Mouse (Mus musculus) liver, adult (tissue): ENCODE measurements around the gene Gimap4.
A peak's percentile ranks its signal among the peaks of the same experiment; 100 is the strongest.

Source experiments
- GATA4 ChIP-seq: IDR thresholded peaks from 2 replicates; pipeline ENCODE4 v1.6.1; 2014; ENCODE audit warnings: mild to moderate bottlenecking, low read length; ENCODE audit not compliant: insufficient replicate concordance

Gene Gimap4

GRCm38 (mm10) chr6:48666159-48666586 is 18.2 kb upstream of the Gimap4 start:
- no peak for TF ChIP-seq GATA4

DNA sequence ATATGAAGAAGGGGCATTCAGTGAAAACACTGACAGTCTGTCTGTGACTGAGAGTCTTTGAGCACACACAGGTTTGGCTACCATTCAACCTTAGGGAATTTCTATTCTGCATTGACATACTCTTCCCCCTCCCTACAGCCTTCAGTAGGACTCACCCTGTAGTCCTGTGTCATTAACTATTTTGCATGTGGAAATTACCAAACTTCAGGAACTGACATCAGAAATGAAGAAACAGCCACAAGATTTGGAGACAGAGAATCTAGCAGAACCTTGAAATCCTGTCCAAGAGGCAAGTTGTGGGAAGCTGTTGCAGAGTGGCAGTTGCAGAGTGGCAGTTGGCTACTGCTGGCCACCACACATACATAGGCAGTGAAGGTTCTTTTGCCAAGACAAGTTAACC is 16.3 kb upstream of the Gimap4 start:
- no peak for TF ChIP-seq GATA4

GRCm38 (mm10) chr6:48669446-48669969 is 14.8 kb upstream of the Gimap4 start:
- TF ChIP-seq GATA4, result no peak

- no peak for TF ChIP-seq GATA4
Observed at GRCm38 (mm10) chr6:48674291-48675058, 9.9 kb upstream of the Gimap4 start.

DNA sequence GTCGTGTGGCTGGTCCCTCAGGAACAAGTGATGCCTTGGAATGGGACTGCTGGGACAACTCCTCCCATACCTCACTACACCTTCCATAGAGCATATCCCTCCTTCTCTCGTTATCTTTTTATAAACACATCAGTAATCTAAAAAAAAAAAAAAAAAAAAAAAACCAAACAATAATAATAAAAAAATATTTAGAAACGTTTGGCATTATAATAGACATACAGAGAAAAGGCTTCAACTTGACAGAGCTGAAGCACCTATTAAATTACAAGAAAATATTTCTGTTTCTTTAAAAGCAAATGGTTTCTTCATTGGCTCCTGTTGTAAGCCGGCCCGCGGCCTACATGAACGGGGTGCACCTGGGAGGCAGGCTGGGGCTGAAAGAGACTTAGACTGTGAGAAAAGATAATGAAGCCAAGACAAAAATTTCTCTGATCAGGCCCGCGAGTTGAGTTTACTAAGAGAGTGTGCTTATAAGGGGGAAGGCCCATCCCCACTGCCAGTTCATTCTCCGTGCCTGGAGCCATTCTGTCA is 8.9 kb upstream of the Gimap4 start:
- TF ChIP-seq GATA4, result no peak

DNA sequence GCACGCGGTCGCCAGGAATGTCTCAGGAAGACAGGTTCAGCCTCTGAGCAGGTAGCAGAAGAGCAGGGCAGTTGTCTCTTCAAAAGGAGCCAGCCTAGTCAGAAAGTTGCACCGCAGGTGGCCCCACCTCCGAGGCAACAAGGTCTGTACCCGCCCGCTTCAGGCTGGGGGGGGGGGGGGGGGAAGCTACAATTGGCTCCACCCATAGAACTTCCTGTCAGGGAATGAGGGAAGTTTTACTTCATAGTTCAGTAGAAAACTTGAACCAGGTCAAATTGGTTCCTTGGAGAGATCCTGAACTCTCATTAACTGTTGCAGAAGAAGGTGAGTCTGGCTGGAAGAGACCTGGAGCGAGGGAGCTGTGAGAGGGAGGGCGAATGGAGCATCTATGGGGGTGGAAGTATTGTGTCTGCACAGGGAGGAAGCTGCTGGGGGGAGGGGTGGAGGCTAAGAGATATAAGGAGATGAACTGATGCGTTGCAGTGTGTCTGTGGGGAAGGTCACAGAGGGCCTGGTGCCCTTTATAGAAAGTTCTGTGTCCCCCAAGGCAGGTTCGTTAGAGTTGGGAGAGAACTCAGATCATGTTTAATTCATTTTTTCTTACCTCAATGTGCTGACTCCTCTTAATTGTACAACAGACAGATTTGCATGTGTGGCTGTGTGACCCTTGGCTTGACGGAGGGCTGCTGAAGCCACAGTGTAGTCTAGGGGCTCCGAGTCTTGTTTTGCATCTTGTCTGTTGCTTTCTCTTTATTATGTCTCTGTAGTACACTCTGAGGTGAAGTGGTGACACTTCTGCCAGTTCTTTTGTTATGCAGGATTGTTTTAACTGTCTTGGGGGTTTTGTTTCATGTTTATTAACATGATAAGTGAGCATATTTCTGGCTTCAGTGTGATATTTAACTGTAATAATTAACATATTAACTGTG is 8.2 kb upstream of the Gimap4 start, which contains the start of gene Gimap9:
Gimap9 (plus strand) TSS at position 199 of the 929 bp plus-strand sequence.
- TF ChIP-seq GATA4, result peak; percentile 35; the same call in 1 of the 2 replicates

GRCm38 (mm10) chr6:48676860-48677415 is 7.4 kb upstream of the Gimap4 start:
- no peak for TF ChIP-seq GATA4

DNA sequence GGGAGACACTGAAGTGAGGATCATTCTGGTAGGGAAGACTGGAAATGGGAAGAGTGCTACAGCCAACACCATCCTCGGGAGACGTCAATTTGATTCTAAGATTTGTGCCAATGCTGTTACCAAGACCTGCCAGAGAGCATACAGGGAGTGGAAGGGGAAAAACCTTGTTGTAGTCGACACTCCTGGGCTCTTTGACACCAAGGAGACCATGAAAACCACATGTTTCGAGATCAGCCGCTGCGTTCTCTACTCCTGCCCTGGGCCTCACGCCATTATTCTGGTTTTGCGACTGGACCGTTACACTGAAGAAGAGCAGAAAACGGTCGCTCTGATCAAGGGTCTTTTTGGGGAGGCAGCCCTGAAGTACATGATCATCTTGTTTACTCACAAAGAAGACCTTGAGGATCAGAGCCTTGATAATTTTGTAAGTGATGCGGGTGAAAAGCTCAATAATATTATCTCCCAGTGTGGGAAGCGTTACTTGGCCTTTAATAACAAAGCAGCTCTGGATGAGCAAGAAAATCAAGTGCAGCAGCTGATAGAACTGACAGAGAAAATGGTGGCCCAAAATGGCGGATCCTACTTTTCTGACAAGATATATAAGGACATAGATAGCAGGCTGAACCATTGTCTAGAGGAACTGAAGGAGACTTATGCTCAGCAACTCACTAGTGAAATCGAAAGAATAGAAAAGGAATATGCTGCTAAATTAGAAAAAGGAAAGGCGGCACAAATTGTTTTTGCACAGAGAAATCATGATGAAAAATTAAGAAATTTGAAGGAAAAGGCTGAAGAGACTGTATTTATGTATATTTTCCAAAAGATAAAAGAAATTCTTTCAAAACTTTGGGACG is 6.6 kb upstream of the Gimap4 start:
- TF ChIP-seq GATA4, result no peak

GRCm38 (mm10) chr6:48678391-48678790 is 6.0 kb upstream of the Gimap4 start:
- TF ChIP-seq GATA4, result no peak

GRCm38 (mm10) chr6:48679701-48680100 is 4.6 kb upstream of the Gimap4 start:
- TF ChIP-seq GATA4, result no peak

DNA sequence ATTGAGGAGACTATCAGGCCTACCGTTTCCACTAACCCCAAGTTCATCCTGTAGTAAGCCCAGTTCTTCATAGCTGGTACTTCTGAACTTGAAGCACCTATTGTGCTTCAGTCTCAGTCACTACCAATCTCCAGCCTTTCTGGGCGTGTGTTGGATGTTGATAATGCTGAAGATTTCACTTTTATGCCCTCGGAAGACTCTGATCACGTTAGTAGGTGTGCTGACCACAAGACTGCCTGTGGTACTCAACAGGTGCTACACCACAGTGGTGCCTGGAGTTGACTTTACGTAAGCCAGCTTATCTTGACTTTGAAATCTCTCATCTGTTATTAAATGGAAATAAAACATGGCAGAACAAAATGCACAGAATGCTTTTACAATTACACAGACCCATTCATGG is 3.9 kb upstream of the Gimap4 start:
- no peak for TF ChIP-seq GATA4

DNA sequence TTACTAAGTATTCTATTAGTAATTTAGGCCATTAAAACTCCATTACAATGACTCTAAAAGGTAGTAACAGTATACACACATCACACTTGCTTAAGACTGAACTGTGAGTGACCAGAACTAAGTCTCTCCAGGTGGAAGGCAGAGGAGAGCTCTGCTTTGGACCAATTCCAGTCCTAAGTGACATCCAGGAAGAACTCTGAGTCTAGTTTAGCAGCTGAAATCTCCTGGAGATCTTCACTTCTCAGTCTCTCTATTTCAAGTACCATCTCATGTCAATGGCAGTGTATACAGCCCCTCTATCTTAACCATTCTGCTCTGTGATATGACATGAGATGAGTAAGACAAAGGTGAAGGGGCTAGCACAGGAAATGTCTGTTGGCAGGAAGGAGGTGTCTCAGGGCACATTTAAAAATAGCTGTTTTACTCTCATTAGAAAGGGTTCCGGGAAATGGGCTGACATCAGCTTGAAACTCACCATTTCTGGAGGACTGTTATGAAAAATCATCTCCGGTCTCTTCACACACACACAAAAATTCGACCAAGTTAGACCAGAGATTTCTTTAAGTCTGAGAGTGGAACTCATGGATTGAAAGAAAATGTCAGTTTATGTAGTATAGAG is 2.8 kb upstream of the Gimap4 start:
- TF ChIP-seq GATA4, result peak; percentile 37; the same call in 1 of the 2 replicates

DNA sequence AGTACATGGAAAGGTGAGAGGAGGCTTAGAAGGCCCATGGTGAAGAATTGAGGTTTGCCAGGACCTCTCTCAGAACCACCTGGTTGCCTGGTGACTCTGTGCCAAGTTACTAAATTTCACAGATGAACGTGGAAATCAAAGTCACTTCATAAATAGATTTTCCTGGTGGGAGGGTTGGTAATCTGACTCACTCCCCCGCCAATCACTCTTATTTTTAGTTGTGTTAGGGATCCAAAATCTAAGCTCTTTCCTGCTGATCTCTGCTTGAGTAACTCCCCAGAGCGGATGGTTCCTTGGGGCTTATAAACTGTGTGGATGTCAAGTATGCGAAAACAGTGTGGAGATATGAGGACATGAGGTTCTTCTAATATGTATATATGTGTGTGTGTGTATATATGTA is 2.1 kb upstream of the Gimap4 start:
- TF ChIP-seq GATA4, result no peak

- 0 out of 2 replicates have a peak, but pooled peaks have one; percentile 13 for TF ChIP-seq GATA4
Observed at GRCm38 (mm10) chr6:48684806-48685205, 457 bp downstream of the Gimap4 start.
